Mouse (Mus musculus) adrenal gland, adult 8-10 months (tissue): ENCODE measurements around the gene Gm42417. TPM values are rescaled to one million over a fixed set of nuclear protein-coding genes. Genes with fewer than 3 reads are reported as not detected.

Experiments
- DNase-seq: peaks from one replicate; pipeline ENCODE4 v3.0.0; 2022
- total RNA-seq, 4 experiments: library from RNA; stranded (reverse); gene quantifications; 2 replicates each; pipeline ENCODE4 v1.2.4; 2022

Gene Gm42417
- total RNA-seq: not detected

DNA sequence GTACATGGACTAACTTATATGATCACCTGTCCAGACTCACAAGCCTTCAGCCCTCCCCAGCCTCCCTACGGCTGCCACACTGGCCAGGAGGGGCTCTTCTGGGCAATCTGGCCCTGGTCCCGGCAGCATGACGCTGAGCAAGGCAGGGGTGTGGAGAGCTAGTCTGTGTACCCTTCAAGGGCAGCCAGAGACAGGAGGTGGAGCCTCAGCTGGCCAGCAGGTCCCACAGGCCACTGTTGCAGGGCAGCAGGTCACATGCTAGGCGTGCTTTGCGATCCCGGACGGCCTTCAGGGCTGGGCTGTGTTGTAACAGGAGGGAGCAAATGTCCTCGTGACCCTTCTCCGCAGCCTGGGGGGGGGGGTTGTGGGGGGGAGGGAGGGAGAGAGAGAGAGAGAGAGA is at the start of gene Gm42417:
TSS of gene Gm42417 (minus strand) at position 244 of the 400 bp plus-strand sequence.
- DNase-seq: peak; percentile 95

DNA sequence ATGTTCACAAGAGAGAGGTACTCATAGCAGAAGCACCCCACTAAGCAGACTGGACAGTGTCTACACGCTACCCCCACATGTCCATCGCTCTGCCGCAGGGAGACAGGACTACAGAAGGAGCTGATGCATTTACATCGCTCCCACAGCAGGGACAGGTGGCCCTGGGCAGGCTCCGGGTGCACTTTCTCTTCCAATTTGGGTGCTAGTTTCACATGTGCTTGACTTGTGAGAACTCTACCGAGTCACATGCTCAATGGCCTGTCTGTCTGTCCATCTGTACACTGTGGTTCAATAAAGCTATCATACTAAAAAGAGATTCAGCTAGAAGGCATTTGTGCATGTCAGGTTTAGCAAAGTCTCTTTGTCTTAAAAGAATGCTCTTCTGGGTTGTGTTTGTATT is 48.6 kb upstream of the Gm42417 start:
- no peak for DNase-seq

DNA sequence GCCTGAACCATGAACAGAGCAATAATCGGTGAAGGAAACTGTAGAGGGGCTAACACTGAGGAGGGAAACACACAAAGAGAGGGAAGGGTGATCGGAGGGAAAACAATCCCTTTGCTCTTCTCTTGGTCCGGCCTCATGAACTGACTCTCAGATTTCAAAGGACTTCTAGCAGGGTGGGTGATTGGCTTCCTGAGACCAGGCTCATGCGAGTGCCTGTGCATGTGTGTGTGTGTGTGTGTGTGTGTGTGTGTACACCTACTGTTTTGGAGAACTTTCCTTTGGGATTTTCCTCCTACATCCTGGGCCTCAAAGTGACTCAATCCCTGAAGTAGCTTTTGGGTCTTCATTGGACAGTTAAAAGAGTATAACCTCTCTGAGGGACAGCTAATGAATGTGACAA is 47.1 kb upstream of the Gm42417 start:
- no peak for DNase-seq

DNA sequence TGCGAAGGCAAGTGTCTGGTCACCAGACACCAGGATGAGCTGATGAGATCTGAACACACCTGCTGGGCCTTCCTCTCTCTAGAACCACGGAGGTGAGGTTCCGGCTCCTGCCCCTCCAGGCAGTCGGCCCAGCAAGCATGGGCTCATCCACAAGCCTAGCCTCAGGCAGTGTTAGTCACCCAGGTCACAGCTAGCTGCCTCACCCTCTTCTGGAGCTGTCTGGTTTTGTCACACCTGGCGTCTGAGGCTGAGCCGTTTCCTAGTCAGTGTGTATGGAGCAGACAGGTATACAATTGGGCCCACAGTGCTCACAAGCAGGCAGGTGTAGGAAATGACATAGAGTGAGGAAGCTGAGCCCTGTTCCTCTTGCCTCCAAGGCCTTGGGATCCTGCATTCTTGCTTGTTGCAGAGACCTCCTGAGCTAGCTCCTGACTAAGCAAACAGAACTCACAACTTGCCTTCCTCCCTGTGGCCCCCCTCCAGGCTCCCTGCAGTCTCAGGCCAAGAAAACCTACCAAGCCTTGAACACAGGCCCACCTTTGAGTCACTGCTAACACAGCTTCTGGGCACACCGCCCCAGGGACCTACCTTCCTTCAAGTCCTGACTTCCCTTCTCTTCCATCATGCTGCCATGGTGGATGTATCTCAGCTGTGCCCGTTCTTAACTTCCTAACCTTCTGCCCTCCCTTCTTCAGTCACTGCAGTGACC is 44.3 kb upstream of the Gm42417 start:
- DNase-seq: no peak

GRCm38 (mm10) chr1:36582211-36582610 is 43.0 kb upstream of the Gm42417 start:
- DNase-seq: no peak

DNA sequence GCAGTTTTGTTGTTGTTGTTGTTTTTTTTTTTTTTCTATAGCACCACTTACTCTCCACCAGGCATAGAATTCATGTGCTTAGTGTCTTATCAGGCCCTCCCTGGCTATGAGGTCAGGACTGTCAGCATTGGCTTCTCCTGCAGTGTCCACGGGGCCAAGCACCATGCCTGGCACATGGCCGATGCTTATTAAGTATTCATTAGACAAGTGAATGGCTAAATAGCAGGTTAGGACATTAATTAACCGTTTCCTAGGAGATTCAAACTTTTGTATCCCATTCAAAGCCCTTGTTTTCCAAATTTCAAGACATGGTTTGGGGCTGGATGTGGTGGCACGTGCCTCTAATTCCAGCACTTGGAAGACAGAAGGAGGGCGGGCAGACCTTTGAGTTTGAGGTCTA is 42.0 kb upstream of the Gm42417 start:
- DNase-seq: no peak

DNA sequence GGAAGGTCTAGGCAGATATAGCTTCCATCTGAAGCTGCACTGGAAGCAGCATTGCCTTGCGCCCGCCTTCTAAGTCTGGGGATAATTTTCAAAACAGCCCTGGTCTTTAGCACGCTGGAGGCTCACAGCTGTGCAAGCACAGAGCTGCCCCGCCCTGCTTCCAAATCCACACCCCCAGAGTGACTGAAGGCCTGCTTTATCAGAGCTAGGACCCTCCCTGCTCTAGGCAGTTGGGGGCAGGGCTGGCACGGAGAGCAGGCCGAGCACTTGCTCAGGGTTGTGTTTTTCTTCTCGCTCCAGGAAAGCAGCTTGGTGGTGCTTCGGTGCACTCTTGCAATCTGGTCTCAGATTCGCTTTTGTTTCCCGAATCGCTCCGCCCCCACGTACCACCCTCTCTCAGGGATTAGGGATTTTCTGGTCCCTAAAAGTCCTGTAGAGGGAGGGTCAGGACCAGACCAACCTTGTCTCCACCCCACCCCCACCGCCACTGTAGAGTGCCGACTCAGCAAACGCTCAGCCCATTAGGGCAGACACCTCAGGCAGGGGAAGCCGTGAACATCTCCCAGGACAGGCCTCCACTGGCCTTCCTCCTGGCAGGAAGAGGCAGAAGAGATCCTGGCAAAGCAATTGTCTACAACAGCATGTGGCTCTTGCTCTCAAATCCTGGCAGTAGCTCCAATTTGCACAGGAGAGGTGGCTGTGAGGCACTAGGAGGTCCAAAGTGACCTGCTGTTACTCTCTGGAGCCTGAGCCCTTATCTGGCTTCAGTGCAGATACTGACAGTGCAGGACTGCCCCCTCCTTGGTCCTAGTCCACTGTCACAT is 41.4 kb upstream of the Gm42417 start:
- DNase-seq: peak; percentile 50

DNA sequence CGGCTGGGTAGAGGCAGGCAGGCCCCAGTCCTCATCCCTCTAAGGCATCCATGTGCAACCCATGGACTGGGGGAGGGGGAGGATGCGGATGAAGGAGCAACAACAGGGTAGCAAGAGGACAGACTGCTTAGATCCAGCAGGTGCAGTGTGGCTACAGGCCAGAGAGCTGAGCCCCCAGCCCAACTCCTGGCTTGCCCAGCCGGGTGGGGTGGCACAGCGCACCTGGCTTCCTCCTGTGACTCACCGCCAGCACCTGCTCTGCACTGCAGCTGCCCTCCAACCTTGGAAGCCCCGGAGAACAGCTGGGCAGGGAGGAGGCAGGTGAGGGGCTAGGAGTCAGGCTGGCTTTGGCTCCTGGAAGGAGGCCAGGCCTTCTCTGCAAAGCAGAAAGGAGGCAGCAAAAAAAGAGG is 40.8 kb upstream of the Gm42417 start:
- DNase-seq: no peak

GRCm38 (mm10) chr1:36576991-36577675 is 37.9 kb upstream of the Gm42417 start:
- no peak for DNase-seq

DNA sequence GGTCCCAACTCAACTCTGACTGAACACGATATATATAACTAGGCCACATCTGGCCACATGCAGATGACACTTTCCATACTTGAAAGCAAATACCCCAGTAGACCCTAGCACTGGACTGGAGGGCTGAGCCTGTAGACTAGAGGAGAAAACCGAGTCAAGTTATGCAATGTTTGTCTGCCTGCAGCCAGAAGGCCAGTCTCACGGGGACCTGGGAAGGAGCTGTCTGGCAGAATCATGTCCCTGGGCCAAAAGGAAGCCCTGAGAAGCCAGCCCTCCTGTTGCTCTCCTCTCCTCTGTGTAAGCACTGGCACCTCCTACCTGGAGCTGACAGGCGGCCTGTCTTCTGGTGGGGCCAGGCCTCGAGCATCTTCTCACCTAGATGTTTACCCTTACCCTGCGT is 36.1 kb upstream of the Gm42417 start:
- no peak for DNase-seq

- DNase-seq: no peak
Observed at GRCm38 (mm10) chr1:36574196-36574955, 35.1 kb upstream of the Gm42417 start.

- DNase-seq: no peak
Observed at GRCm38 (mm10) chr1:36573524-36573923, 34.3 kb upstream of the Gm42417 start.

DNA sequence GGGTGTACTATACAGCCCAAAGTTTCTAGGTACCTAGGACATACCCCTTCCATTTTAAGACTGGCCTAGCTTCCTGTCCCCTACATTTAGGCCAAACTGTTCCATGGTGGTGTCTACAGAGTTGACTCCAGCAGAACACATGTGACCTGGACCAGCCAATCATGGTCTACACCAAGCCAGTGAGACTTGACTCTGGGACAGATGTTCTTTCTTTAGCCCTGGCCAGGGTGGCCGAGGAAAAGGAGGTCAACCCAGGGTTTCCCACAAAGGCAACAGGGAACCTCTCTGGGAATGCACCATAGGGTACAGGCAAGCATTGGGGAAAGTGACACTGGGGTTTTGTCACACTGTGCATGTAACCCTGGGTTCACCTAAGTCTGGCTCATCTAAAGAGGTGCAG is 33.5 kb upstream of the Gm42417 start:
- no peak for DNase-seq

DNA sequence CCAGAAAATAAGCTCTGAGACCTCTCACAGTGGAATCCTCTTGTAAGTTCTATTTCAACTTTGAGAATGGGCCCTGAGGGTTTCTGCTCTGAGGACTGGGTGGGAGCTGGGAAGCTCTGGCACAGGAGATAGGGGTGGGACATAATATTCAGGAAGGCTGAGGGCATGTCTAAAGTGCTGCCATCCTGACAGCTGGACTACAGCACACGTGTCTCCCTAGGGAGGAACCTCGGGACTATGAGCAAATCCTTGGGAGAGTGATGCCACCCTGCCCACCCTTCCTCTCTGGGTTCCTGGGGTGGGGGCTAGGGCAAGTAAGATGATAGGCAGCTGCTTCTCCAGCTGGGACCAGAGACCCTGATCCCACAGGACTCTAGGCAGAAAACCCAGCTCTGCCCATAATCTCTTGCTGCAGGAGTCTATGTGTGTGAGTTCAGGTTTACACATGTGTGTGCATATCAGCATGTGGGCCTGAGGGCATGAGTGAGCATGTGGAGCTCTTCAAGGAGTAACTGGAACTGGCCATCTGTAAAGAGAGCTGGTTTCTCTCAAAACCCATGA is 33.0 kb upstream of the Gm42417 start:
- no peak for DNase-seq

DNA sequence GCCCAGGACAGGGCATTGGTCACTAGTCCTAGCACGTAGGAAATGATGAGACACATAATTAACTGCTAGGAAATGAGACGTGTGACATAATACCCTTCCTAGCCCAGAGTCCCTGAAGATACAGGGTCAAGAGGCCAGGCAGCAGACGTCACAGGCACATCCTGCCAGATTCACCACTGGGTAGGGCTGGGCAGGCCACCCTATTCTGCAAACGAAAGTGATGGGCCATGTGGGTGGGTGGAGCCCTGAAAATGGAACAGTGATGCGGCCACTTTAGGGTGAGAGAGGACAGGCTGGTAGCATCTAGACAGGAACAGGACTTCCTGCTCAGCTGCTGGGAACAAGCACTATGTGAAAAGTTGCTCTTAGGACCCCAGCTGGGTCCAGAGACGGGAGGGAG is 32.4 kb upstream of the Gm42417 start:
- peak; percentile 89 for DNase-seq

DNA sequence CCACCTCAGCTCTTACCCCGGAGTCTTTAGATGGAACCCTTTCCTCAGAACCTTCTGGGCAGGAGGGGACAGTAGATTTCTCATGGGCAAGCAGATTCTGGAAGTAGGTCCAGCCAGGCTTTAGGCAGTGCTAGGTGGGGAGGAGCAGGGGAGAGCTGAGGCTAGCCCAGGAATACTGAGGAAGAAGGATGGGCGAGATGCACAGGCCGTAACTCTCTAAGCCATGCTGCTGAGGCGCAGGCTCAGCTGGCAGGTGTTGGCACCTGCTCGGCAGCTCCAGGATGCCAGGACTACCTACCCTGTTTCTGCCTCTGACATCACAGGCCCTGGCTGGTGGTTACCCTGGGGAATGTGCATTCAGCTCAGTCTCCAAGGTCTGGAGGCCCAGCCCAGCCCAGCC is 31.1 kb upstream of the Gm42417 start:
- DNase-seq: no peak

DNA sequence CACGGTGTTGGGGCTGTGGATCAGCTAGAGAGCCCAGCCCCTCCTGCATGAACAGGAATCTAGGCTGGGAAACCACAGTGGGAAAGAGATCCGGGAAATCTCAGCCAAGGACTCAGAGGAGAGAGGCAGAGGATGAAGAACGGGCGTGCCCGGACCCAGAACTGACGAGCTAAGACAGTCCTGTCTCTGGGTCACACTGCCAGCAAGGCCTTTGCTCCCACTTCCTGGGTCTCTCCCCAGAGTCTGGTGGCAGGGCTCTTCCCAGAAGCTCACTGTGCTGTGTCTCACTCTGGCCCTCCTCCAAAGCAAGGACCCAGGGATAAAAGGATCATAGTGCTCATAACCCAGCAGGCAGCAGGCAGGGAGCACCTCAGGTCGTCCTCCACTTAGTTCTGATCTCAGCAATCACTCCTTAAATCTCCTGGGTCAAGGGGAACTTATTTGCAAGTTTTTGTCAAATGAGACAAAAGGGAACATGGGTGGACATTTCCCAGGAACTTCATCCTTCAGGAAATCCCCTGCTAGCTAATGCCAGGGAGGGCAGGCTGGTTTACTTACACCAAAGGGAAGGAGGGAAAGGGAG is 30.6 kb upstream of the Gm42417 start:
- DNase-seq: no peak

DNA sequence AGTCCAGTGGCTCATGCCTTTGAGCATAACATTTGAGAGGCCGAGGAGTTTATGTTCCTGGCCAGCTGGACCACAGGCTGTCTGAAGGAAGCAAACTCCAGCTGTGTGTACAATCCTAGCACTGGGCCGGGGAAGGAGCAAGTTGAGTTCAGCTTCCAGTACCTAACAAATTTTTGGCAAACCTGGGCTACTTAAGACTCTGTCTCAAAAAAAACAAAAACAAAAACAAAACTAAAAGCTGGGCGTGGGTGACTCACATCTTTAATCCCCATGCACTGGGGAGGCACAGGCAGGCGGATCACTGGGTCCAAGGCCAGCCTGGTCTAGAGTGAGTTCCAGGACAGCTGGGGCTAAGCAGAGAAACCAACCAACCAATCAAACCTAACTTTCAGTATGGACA is 29.5 kb upstream of the Gm42417 start:
- DNase-seq: no peak

DNA sequence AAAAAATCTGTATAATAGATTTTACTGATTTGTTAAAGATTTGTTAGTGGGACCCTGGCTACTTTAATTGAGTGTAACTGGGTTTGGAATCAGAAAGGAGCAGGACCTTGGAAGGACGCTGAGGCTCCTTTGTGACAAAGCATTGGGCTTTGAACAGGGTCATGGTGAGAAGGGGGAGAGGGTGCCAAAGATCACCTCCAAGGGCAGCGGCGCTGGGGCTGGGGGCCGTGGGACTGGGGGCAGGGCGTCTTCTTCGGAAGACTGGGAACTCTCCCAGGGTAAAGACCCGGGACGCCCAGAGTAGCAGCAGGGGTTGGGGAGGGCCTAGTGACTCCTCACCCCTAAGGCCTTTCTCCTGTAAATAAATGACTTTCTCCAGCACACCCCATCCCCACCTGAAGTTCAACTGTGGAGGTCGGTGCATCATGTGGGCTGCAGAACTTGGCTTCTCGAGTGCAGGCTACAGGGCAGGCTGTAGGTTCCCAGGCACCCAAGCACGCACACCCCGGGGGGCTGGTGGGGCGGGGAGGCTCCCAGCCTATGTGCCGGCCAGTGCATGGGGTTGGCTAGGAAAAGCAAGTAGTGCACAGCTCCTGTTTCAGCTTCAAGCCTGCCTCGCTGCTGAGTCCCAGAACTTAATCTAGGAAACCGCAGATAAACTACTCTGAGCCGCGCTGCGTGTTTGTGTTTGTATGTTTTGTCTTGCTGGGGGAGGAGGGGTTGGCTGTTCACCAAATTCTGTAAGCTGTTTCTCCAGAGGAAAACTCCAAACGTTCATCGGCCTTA is 28.8 kb upstream of the Gm42417 start:
- DNase-seq: no peak

- no peak for DNase-seq
Observed at GRCm38 (mm10) chr1:36566425-36566824, 27.2 kb upstream of the Gm42417 start.

DNA sequence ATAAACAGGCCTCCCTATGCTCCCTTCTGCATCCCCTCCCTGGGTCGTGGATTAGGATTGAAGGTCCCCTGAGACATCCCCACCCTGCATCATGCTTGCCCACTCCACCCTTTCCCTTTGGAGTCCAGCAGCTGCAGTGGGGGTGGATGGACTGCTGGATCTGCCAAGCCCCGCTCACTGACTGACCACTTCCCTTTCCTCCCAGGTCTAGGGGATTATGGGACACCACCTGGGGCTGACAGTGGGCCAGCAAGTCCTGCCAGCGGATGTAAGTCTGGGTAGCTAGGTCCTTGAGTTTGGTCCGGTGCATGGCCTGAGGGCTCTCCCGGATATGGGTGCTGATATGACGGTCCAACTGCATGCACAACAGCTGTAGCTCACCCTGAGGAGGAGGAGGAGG is 24.9 kb upstream of the Gm42417 start:
- DNase-seq: no peak
